Mouse (Mus musculus): ENCODE measurements around the gene Gimap7. TPM values are rescaled to one million over a fixed set of nuclear protein-coding genes. Genes with fewer than 3 reads are reported as not detected.
"Not testable (repeated sequence)": the region's sequence is repeated elsewhere in the genome, so short reads cannot be mapped to it uniquely, and the experiment has no call there.

Gene Gimap7
- polyA plus RNA-seq, 1 experiment: not detected

DNA sequence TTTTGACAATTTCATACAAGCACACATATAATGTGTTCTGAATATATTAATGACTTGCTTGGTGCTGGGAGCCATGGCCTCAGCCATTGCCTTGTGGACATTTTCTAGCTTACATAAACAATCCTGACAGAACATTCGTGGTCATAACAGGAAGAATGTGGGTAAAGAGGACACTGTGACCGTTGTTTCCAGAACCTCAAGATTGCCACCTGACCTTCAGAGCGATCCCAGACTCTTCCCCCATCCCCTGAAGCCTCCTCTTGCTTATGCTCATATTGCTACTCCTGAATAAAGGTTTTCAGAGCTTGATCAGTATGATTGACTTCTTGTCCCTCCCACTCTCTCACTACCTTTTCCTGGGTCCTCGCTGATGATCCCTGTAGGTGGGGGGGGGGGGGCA is 40.0 kb upstream of the Gimap7 start:
- peaks cover 13% of the 10 kb centered on the region for H3K4me1 ChIP-seq (ENCODE audit: control insufficient read depth)
- no peak for TF ChIP-seq GATA1 (IDR thresholded peaks at IDR 0.05; ENCODE audit: low read length)
- TF ChIP-seq TAL1 (IDR thresholded peaks at IDR 0.05; ENCODE audit: low read length): no peak

DNA sequence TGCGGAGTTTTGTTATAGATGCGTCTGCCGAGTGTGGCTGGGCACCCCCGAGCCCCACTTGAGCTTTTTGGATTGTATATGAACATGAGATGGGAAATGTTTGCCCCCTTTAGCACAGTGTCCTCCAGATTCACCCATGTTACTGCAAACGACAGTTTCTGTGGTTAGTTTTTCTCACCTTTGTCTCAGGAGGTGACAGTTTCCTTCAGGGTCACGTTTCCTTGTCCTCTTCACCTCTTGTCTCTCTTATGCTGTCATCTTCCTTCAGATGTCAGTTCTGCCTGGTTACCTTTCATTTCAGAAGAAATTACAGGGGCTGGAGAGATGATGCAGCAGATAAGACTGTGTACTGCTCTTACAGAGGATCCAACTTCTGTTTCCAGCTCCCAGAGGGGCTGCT is 38.7 kb upstream of the Gimap7 start:
- Histone ChIP-seq H3K4me1 (ENCODE audit: control insufficient read depth) (peaks cover 13% of the 10 kb centered on the region), H3K27me3 (ENCODE audit: control insufficient read depth) (no peaks in the 10 kb centered on the region), H3K36me3 (ENCODE audit: control insufficient read depth) (no peaks in the 10 kb centered on the region; the same call in 1 of the 2 replicates), H3K4me3 (replicated peaks) (no peak overlapping the region), H3K9me3 (ENCODE audit: control insufficient read depth, low read length) (no peaks in the 10 kb centered on the region)
- TF ChIP-seq TAL1 (IDR thresholded peaks at IDR 0.05; ENCODE audit: low read length) (no peak), GATA1 (IDR thresholded peaks at IDR 0.05; ENCODE audit: low read length) (no peak)

More for the DNA sequence above, 40.0 kb upstream of the Gimap7 start:
- H3K4me3 ChIP-seq (replicated peaks): no peak overlapping the region
- H3K36me3 ChIP-seq (ENCODE audit: control insufficient read depth): no peaks in the 10 kb centered on the region; the same call in 1 of the 2 replicates
- H3K9me3 ChIP-seq (ENCODE audit: control insufficient read depth, low read length): no peaks in the 10 kb centered on the region
- H3K27me3 ChIP-seq (ENCODE audit: control insufficient read depth): no peaks in the 10 kb centered on the region

DNA sequence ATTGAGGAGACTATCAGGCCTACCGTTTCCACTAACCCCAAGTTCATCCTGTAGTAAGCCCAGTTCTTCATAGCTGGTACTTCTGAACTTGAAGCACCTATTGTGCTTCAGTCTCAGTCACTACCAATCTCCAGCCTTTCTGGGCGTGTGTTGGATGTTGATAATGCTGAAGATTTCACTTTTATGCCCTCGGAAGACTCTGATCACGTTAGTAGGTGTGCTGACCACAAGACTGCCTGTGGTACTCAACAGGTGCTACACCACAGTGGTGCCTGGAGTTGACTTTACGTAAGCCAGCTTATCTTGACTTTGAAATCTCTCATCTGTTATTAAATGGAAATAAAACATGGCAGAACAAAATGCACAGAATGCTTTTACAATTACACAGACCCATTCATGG is 38.0 kb upstream of the Gimap7 start:
- no peaks in the 10 kb centered on the region for H3K27me3 ChIP-seq (ENCODE audit: control insufficient read depth)
- H3K4me1 ChIP-seq (ENCODE audit: control insufficient read depth): peaks cover 9% of the 10 kb centered on the region
- TF ChIP-seq GATA1 (IDR thresholded peaks at IDR 0.05; ENCODE audit: low read length) (no peak), TAL1 (IDR thresholded peaks at IDR 0.05; ENCODE audit: low read length) (no peak)
- H3K9me3 ChIP-seq (ENCODE audit: control insufficient read depth, low read length): no peaks in the 10 kb centered on the region
- H3K4me3 ChIP-seq (replicated peaks): no peak overlapping the region
- H3K36me3 ChIP-seq (ENCODE audit: control insufficient read depth): no peaks in the 10 kb centered on the region; the same call in 1 of the 2 replicates

GRCm38 (mm10) chr6:48681472-48682090 is 36.8 kb upstream of the Gimap7 start:
- no peaks in the 10 kb centered on the region for H3K9me3 ChIP-seq (ENCODE audit: control insufficient read depth, low read length)
- no peaks in the 10 kb centered on the region; the same call in 1 of the 2 replicates for H3K4me1 ChIP-seq (ENCODE audit: control insufficient read depth)
- no peaks in the 10 kb centered on the region for H3K27me3 ChIP-seq (ENCODE audit: control insufficient read depth)
- no peak overlapping the region for H3K4me3 ChIP-seq (replicated peaks)
- H3K36me3 ChIP-seq (ENCODE audit: control insufficient read depth): no peaks in the 10 kb centered on the region; the same call in 1 of the 2 replicates
- no peak for TF ChIP-seq TAL1 (IDR thresholded peaks at IDR 0.05; ENCODE audit: low read length)
- no peak for TF ChIP-seq GATA1 (IDR thresholded peaks at IDR 0.05; ENCODE audit: low read length)

- Histone ChIP-seq H3K4me3 (replicated peaks) (no peak overlapping the region), H3K9me3 (ENCODE audit: control insufficient read depth, low read length) (no peaks in the 10 kb centered on the region), H3K4me1 (ENCODE audit: control insufficient read depth) (no peaks in the 10 kb centered on the region; the same call in 1 of the 2 replicates), H3K36me3 (ENCODE audit: control insufficient read depth) (no peaks in the 10 kb centered on the region; the same call in 1 of the 2 replicates), H3K27me3 (ENCODE audit: control insufficient read depth) (no peaks in the 10 kb centered on the region)
- TF ChIP-seq TAL1 (IDR thresholded peaks at IDR 0.05; ENCODE audit: low read length) (no peak), GATA1 (IDR thresholded peaks at IDR 0.05; ENCODE audit: low read length) (no peak)
These were observed 36.1 kb upstream of the Gimap7 start for GRCm38 (mm10) chr6:48682271-48682670.

DNA sequence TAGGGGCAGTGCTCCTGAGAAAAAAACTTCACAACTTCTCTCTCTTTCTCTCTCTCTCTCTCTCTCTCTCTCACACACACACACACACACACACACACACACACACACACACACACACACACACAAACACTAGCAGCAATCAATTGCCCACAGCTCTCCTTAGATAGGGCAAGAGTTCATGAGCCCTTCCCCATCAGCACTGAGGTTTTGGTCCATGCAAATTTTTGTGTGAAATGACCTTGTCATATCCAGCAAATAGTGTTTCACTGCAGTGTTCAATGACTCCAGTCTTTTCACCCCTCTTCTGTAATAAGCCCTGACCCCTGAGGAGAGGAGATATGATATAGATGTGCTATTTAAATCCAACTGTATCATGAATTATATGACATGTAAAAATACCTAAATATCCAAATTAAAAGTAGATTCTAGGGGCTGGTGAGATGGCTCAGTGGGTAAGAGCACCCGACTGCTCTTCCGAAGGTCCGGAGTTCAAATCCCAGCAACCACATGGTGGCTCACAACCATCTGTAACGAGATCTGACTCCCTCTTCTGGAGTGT is 35.1 kb upstream of the Gimap7 start:
- H3K9me3 ChIP-seq (ENCODE audit: control insufficient read depth, low read length); H3K27me3 ChIP-seq (ENCODE audit: control insufficient read depth); H3K4me3 ChIP-seq (replicated peaks); H3K36me3 ChIP-seq (ENCODE audit: control insufficient read depth); H3K4me1 ChIP-seq (ENCODE audit: control insufficient read depth): not testable (repeated sequence)

GRCm38 (mm10) chr6:48684319-48684718 is 34.1 kb upstream of the Gimap7 start, which contains the start of gene Gimap4:
Gimap4 (plus strand) TSS chr6:48684549.
- H3K4me1 ChIP-seq (ENCODE audit: control insufficient read depth): no peaks in the 10 kb centered on the region
- H3K9me3 ChIP-seq (ENCODE audit: control insufficient read depth, low read length): no peaks in the 10 kb centered on the region
- H3K36me3 ChIP-seq (ENCODE audit: control insufficient read depth): no peaks in the 10 kb centered on the region; the same call in 1 of the 2 replicates
- H3K27me3 ChIP-seq (ENCODE audit: control insufficient read depth): no peaks in the 10 kb centered on the region
- no peak within 1 kb of the TSS for H3K4me3 ChIP-seq (replicated peaks)
- TF ChIP-seq TAL1 (IDR thresholded peaks at IDR 0.05; ENCODE audit: low read length) (no peak), GATA1 (IDR thresholded peaks at IDR 0.05; ENCODE audit: low read length) (no peak)

GRCm38 (mm10) chr6:48684806-48685205 is 33.6 kb upstream of the Gimap7 start:
- Histone ChIP-seq H3K27me3 (ENCODE audit: control insufficient read depth) (no peaks in the 10 kb centered on the region), H3K4me1 (ENCODE audit: control insufficient read depth) (no peaks in the 10 kb centered on the region), H3K4me3 (replicated peaks) (no peak overlapping the region), H3K9me3 (ENCODE audit: control insufficient read depth, low read length) (no peaks in the 10 kb centered on the region), H3K36me3 (ENCODE audit: control insufficient read depth) (no peaks in the 10 kb centered on the region)
- no peak for TF ChIP-seq TAL1 (IDR thresholded peaks at IDR 0.05; ENCODE audit: low read length)

GRCm38 (mm10) chr6:48685251-48685650 is 33.2 kb upstream of the Gimap7 start:
- H3K36me3 ChIP-seq (ENCODE audit: control insufficient read depth): no peaks in the 10 kb centered on the region
- TF ChIP-seq GATA1 (IDR thresholded peaks at IDR 0.05; ENCODE audit: low read length) (no peak), TAL1 (IDR thresholded peaks at IDR 0.05; ENCODE audit: low read length) (no peak)
- H3K4me1 ChIP-seq (ENCODE audit: control insufficient read depth): no peaks in the 10 kb centered on the region
- H3K27me3 ChIP-seq (ENCODE audit: control insufficient read depth): no peaks in the 10 kb centered on the region
- no peak overlapping the region for H3K4me3 ChIP-seq (replicated peaks)
- H3K9me3 ChIP-seq (ENCODE audit: control insufficient read depth, low read length): no peaks in the 10 kb centered on the region
